Mouse (Mus musculus): ENCODE results near the gene Gm10799.

Gm10799 gene

GRCm38 (mm10) chr2:104064152-104064551 lies 4.2 kb downstream of the Gm10799 start:
- no peak for DNase-seq

DNA sequence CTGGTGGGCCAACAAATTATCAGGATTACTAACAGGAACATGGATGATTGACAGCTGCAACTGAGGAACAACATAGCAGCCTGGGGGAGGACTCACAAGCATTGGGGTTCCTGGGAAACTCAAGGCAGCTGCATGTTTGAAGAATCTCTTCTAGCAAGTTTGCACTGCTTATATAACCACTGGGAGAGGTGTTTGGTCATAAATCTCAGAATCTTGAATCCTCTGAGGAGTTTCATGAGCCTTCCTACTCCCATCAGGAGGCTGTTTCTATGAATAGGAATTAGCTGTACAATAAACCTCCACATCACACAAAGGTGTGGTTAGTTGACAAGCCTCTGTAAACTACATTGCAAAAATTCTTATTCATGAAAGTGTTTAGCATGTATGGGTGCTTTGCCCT lies 5.7 kb downstream of the Gm10799 start:
- no peak for DNase-seq

- DNase-seq: no peak
Measured at GRCm38 (mm10) chr2:104060996-104061395, 7.4 kb downstream of the Gm10799 start.

DNA sequence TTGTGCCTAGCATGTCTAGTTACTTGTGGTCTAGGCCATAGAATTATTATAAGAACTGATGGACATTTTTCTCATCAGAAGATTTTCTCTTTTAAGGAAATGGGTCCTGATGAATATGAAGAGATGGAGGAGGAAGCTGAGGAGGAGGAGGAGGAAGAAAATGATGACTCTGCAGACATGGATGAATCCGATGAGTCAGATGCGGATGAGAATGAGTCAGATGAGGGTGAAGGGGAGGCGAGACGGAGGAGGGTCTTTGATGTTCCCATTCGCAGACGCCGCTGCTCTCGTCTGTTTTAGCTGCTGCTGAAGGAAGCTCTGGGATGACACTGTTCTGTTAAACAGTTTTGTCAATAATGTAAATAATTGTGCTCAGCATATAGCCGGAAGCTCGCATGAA lies 8.6 kb downstream of the Gm10799 start:
- no peak for DNase-seq

DNA sequence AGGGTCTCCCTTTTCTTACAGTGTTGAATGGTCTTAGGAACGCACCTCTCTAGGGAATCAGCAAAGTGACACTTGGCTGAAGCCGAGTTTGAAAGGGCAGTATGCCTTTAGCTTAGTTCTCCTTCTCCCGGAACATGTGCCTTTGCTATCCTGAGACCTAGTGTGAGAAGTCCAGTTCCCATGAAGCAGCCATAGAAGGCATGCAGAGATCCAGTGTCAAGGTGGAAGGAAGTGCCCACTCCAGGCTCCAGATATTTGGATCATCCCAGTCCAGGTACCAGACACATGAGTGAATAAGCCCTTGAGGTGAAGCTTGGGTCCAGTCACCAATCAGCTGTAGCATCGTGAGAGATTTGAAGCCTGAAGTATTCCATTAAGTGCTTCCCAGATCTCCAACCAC lies 9.4 kb downstream of the Gm10799 start:
- DNase-seq: no peak

- DNase-seq: no peak
Measured at GRCm38 (mm10) chr2:104058381-104058780, 10.0 kb downstream of the Gm10799 start.

DNA sequence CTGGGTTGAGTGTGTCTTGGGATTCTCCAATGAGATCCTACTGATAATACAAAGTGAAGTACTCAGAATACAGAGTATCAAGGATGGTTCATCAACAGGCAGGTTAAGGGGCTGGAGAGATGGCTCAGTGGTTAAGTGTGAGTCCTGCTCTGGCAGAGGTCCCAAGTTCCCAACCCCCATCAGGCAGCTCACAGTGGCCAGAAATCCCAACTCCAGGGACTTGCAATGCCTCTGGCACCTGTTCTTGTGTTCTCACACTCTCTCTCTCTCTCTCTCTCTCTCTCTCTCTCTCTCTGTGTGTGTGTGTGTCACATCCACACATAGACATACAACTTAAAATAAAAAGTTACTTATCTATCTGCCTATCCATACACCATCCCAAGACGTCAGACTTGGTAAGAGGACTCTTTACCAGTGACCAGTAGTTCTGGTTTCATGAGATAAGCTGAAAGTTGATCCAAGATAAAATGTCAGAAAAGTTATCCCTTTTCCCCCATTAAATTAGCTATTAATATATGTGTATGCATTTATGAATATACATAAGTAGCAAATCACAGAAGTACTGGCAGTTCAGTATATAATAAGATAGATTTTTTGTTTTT lies 23.8 kb downstream of the Gm10799 start:
- DNase-seq: no peak

GRCm38 (mm10) chr2:104043624-104044478 lies 24.5 kb downstream of the Gm10799 start:
- DNase-seq: no peak

GRCm38 (mm10) chr2:104042766-104043165 lies 25.6 kb downstream of the Gm10799 start:
- no peak for DNase-seq

DNA sequence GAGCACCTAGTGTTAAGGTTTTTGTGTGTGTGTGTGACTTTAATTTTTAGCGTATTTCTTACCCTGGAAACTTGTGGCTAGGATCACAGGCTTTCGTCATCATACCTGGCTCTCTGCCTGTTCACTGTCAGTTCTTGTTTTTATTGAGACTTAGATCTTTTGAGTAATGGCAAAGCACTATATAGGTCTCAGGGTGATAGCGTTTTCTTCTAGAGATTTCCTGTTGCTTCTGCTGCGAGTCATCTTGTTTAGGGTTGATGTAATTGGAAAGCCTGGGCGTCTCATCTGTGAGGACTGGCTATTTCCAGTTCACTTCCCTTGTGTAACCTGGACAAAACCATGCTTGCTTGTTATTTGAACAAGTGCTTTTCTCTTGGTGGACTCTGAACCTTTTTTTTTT lies 26.7 kb downstream of the Gm10799 start:
- DNase-seq: no peak

DNA sequence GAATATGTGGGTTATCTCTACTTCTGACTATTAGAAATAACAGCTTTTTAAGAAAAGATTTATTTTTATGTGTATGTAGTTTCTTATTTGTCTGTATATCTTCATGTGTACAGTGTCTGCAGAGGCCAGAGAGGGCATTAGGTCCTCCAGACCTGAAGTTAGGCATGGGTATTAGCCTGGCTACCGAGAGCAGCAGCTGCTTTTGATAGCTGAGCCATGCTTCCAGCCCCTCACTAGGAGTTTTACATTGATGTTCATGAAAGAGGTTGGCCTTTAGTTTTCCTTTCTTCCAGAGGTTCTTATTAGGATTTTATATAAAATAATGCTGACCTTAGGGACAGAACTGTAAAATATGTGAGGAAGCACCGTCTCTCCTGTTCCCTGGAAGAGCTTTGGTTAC lies 30.1 kb downstream of the Gm10799 start:
- no peak for DNase-seq

DNA sequence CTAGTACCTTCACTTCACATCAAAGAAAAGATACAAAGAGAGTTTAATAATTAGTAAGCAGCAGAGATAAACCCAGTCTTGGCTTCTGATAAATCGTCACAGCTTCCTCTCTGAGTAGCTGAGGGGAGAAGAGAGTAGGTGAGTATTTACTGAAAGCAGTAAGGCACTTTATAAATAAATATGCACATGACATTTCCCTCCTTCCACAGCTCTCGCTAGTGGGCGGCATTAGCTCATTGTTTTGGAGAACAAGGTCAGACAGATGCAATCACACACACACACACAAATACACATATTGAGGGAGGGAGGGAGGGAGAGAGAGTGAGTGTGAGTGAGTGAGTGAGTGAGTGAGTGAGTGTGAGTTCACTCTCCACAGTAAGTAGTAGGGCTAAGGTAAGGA lies 32.0 kb downstream of the Gm10799 start:
- no peak for DNase-seq

GRCm38 (mm10) chr2:104035595-104035994 lies 32.8 kb downstream of the Gm10799 start:
- DNase-seq: peak in 1 of 2 experiments; percentile 18

GRCm38 (mm10) chr2:104034832-104035472 lies 33.4 kb downstream of the Gm10799 start:
- peak; percentile 65 to 78 for DNase-seq

DNA sequence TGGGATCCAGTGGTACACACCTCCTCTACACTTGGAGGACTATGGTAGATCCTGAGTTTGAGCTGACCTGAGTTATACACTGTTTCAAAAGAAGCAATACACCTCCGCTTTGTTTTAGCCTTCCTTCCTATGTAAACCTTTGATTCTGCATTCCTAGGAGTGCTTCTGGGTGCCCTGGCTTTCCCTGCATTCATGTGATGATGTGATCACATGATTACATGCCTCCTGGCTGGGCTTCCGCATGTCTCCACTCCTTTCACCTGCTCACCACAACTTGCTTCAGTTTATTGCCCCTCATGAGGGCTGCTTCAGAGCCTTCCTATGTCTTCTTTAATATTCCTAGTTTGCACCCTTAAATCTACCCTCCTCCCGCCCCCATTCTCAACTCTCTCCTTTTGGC lies 36.3 kb downstream of the Gm10799 start:
- no peak for DNase-seq

DNA sequence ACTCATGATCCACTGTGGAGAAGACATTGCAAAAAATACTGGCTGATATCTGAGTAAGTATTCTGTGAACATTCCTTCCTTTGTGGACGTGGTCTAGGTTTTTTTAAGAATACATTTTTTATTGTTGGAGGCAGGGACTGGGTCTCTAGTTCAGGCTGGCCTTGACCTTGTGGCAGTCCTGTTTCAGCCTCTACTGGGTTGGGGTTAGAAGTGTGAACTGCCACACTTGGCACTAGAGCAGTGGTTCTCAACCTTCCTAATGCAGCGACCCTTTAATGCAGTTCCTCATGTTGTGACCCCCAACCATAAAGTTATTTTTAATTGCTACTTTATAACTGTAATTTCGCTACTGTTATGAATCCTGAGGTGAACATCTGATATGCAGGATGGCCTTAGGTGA lies 38.0 kb downstream of the Gm10799 start:
- no peak for DNase-seq

DNA sequence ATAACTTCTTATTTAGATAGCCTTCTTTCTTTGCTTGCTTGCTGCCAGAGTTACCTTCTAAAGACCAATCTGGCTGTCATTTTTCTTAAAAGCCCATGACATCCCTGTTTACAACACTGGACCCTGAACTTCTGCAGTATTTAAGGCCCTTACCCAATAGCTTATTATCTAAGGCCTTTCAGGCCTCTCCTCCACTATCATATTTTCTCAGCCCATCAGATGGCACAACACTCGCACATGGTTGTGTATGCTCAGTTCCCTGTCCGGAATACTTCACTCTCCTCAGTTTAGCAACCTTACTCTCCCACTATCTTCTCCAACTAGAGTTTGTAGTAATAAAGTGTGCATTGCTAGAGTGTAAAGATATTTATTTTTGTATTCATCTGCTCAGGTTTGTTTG lies 39.3 kb downstream of the Gm10799 start:
- DNase-seq: no peak

DNA sequence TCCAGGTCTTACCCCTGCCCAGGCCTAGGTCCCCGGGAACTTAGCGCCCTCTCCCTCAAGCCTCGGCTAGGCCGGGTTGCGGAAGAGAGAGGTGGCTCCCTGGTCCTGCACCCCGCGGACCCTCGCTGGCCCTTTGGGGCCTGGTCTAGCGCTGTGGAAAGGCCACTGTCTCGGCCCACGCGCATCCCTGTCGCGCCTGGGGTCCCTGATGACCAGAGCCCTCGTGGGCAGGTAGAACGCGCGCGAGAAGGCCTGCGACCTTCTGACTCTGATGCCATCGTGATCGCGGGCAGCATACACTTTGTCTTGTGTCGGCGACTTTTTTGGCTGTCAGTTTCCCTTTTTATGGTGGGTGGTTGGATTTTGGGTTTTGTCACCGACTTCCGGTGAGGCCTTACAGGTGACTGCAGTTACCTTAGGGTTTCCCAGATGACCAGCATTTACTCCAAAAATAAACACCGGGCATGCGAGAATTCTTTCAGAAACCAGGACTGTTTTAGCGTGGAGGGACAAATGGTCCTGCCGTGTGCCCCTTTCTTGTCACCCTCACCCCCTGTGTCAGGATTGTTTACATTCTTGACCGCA lies 40.1 kb downstream of the Gm10799 start, which contains the start of gene 4931422A03Rik:
Gene 4931422A03Rik (minus strand): TSS at position 223 of the 585 bp plus-strand sequence.
- DNase-seq: peak in 1 of 2 experiments; percentile 34

- DNase-seq: peak; percentile 88 to 92
Measured at GRCm38 (mm10) chr2:104027458-104028138, 40.8 kb downstream of the Gm10799 start, which contains the start of gene Fbxo3. TSS of gene Fbxo3 (plus strand) at chr2:104027721.

DNA sequence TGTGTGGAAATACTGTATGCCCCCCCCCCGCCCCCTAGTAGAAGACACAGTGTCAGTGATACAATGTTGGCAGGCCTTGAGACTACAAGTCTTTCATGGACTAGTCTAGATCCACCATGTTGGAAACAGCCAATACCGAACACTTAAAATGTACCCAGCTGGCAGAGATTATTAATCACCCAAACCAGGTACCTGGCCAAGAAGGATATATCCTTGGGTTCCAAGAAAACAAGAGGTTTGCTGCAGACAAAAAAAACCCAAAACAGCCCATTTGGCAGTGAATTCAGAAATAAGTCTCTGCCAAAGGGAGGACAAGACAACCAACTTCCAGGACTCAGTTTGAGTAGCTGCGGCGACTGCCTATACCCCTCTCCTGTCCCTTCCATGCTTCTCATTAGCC lies 43.7 kb downstream of the Gm10799 start:
- no peak for DNase-seq

DNA sequence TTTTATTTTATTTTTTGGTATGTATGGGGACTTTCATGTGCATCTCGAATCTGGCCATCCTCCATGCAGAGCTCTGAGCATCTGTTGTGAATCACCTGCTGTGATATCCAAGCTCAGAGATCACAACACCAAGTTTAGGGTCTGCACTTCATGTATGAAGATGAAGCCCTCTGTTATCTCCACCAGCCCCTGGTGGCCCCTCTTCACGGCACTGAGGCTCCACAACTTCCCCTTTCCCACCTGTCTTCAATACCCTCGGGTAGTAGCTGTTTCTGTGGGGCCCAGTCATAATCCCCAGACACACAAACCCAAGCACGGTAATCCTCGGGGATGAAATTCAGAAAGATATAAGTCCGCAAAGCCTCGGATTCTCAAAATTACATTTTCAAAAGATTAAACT lies 45.3 kb downstream of the Gm10799 start:
- DNase-seq: no peak
